Mouse (Mus musculus) adrenal gland, postnatal 36 days (tissue): ENCODE data around the gene Mfsd2b. TPM values are rescaled to one million over a fixed set of nuclear protein-coding genes. Genes with fewer than 3 reads are reported as not detected.

Source experiments
- DNase-seq, 2 experiments: peaks; one replicate each; pipeline ENCODE4 v3.0.0; 2021; ENCODE audit warnings: mixed read lengths in 1 of 2
- total RNA-seq, 2 experiments: library from RNA; stranded (reverse); gene quantifications; 2 replicates each; pipeline ENCODE4 v1.2.3; 2021

Mfsd2b gene
- total RNA-seq, 2 experiments from 2014 or later = 0.30 to 0.60 TPM

DNA sequence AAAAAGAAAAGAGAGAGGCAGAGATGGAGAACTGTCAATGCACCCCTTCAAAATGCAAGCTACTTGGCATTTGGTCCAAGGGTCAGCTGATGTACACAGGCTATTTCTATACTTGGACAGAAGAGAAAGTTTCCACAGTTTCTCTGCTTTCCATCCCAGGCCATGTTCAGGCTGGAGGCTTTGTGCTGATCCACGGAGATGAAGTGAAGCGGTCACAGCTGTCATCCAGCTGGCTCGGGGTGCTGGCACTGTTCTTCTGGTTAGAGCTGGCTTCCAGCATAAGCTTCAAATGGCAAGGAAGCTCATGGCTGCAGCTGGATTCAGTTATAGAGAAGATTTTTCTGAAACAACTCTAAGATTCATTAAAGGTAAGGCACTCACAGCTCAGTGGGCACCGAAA lies 60.5 kb downstream of the Mfsd2b start:
- DNase-seq = no peak

Other genes with a start within 250 kb of the Mfsd2b start
- gene Fam228a, start 135.9 kb downstream of the Mfsd2b start, total RNA-seq = under 1 TPM; 0.20 to 0.30 TPM
- gene Pfn4, start 105.3 kb downstream of the Mfsd2b start, total RNA-seq = 1 to 10 TPM in 1 of 2 experiments, under 1 TPM in 1; 0.73 to 1.8 TPM
- gene Fam228b, start 105.1 kb downstream of the Mfsd2b start, total RNA-seq = 1 to 10 TPM; 3.6 to 4.9 TPM
- 100 to 1,000 TPM; 104 to 110 TPM for gene Sf3b6, start 56.8 kb downstream of the Mfsd2b start, total RNA-seq
- gene Fkbp1b, start 32.8 kb downstream of the Mfsd2b start, total RNA-seq = 1 to 10 TPM; 4.2 to 5.4 TPM
- 1 to 10 TPM; 7.3 to 8.4 TPM for gene Wdcp, start 31.1 kb downstream of the Mfsd2b start, total RNA-seq
- gene Ubxn2a, start 33.3 kb upstream of the Mfsd2b start, total RNA-seq = 10 to 100 TPM; 41.3 to 43.3 TPM
- 10 to 100 TPM; 26.4 to 30.6 TPM for gene Atad2b, start 43.0 kb upstream of the Mfsd2b start, total RNA-seq